Mouse (Mus musculus): ENCODE data around the gene Elk3. TPM values are rescaled to one million over a fixed set of nuclear protein-coding genes. Genes with fewer than 3 reads are reported as not detected.

Gene Elk3
- polyA plus RNA-seq, 1 experiment: 15.5 TPM

DNA sequence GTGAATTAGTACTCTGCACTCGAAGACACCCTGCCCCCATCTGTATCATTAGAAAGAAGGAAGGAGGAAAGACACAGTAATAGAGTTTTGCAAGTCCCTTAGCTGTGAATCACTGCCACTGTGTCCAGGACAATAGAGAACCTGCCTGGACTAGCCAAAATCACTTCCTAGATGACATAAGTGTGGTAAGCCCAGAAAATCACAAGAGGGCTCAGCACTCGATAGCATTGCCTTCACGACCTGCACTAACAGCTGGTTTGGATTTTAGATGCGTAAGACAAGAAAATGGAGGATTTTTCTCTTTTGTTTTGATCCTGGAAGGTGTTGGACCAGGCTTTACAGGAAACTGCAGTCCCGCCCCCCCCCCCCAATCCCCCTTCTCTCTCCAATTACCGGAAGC is 6.0 kb upstream of the Elk3 start:
- no peak overlapping the region for H3K27ac ChIP-seq (ENCODE audit: control insufficient read depth, insufficient read depth, low read depth, low read length, poor library complexity)
- TF ChIP-seq CTCF (IDR thresholded peaks at IDR 0.05; ENCODE audit: control insufficient read depth, insufficient read depth, low read length) (no peak), POLR2A (IDR thresholded peaks at IDR 0.05; ENCODE audit: borderline replicate concordance, control insufficient read depth, low read depth, low read length) (no peak)
- no peaks in the 10 kb centered on the region; the same call in 1 of the 2 replicates for H3K4me1 ChIP-seq (ENCODE audit: control insufficient read depth, insufficient read depth, low read length)
- no peak overlapping the region for H3K4me3 ChIP-seq (replicated peaks; ENCODE audit: control insufficient read depth, low read depth, low read length)
- 16% methylated on average over 6 of the region's 6 CpGs for WGBS

DNA sequence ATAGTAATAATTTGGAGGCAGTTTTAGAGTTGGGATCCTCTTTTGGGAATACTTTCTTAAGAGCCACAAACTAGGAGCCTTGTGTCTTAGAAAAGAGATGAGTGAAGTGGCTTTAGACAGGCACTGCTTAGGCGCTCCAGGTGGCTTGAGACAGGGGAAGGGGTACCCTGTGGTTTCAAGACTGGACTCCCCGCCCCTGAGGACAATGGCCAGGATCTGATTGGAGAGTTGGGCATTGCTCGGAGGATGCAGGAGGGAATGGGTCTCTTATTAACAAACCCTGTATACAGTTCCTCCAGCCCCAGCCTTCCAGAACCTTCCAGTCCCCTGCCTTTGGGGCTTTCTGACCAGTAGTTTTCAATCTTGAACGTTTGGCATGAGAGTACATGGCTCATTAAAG is 641 bp upstream of the Elk3 start:
- H3K27ac ChIP-seq (ENCODE audit: control insufficient read depth, insufficient read depth, low read depth, low read length, poor library complexity): no peak overlapping the region
- 38% methylated on average over 4 of the region's 4 CpGs for WGBS
- H3K4me3 ChIP-seq (replicated peaks; ENCODE audit: control insufficient read depth, low read depth, low read length): no peak overlapping the region
- no peaks in the 10 kb centered on the region for H3K4me1 ChIP-seq (ENCODE audit: control insufficient read depth, insufficient read depth, low read length)
- TF ChIP-seq CTCF (IDR thresholded peaks at IDR 0.05; ENCODE audit: control insufficient read depth, insufficient read depth, low read length) (no peak), POLR2A (IDR thresholded peaks at IDR 0.05; ENCODE audit: borderline replicate concordance, control insufficient read depth, low read depth, low read length) (no peak)

DNA sequence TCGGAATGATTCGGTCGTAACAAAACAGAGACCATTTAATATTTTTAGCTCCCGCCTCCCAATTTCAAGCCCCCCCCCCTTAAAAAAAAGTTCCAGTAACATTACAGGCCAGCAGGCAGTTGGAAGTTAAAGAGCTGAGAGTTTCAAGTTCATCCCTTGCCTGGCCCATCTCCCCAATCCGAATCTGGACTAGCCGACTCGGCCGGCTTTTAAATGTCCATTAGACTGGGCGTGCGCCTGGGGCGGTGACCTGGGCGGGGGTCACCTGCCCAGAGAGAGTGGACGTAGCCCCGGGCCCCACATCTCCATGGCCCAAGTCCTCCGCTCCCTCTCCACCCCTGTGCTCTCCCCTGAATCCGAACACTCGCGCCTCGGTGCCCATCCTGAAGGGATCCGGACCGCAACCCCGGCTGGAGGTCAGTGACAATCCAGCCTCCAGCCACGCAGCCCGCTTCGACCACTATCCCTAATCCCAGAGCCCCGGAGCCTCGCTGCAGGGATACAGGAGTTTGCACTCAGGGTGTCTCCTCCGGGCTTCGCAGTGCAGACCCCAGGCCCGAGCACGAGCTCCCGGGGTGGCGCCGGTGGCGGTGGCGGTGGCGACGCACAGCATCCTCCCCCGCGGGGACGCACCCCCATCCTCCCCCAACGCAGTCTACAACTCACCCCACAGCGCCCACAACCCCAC is 857 bp downstream of the Elk3 start:
- Histone ChIP-seq H3K4me3 (replicated peaks; ENCODE audit: control insufficient read depth, low read depth, low read length) (peak overlapping the region; percentile 67), H3K4me1 (ENCODE audit: control insufficient read depth, insufficient read depth, low read length) (no peaks in the 10 kb centered on the region), H3K27ac (ENCODE audit: control insufficient read depth, insufficient read depth, low read depth, low read length, poor library complexity) (peak overlapping the region; percentile 59)
- TF ChIP-seq CTCF (IDR thresholded peaks at IDR 0.05; ENCODE audit: control insufficient read depth, insufficient read depth, low read length): no peak
- TF ChIP-seq POLR2A (IDR thresholded peaks at IDR 0.05; ENCODE audit: borderline replicate concordance, control insufficient read depth, low read depth, low read length): peak; percentile 34; the same call in 1 of the 2 replicates
- WGBS: under 1% methylated on average over 43 of the region's 43 CpGs

DNA sequence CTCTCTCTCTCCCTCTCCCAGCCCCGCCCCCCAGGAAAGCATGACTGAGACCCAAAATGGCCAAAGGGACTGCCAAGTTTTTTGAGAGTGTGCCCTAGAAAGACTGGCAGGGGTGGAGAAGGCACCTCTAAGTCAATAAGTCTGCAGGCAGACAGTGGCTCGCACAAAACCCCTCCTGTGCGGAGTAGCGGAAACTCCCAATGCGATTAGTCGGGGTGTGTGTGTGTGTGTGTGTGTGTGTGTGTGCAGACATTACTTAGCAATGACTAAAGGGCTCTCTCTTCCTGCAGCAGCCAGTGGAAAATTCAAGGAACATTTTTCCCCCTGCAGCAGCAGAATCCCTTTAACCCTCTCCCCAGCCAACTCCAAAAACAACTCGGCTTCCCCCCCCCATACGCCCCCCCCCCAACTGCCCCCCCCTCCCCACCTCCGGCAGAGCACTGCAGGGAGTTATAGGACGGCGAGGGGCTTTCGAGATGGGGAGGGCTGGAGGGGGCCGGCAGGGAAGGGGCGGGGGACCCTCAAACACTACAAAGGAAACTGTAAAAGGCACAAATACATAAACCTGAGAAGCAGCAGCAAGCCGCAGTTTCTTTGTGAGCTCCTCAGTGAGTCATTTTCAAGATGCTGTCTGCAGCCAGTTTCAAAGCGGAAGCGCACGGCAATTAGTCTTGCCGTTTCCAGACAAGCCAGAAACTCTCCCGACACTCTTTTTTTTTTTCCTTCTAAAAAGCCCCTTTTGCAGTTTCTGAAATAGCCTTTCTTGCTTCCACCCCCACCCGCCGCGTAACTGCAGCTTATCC is 1.6 kb downstream of the Elk3 start:
- WGBS: 2% methylated on average over 23 of the region's 23 CpGs
- Histone ChIP-seq H3K4me3 (replicated peaks; ENCODE audit: control insufficient read depth, low read depth, low read length) (peak overlapping the region; percentile 67), H3K27ac (ENCODE audit: control insufficient read depth, insufficient read depth, low read depth, low read length, poor library complexity) (peak overlapping the region; percentile 59; the same call in 1 of the 2 replicates), H3K4me1 (ENCODE audit: control insufficient read depth, insufficient read depth, low read length) (no peaks in the 10 kb centered on the region)
- no peak for TF ChIP-seq POLR2A (IDR thresholded peaks at IDR 0.05; ENCODE audit: borderline replicate concordance, control insufficient read depth, low read depth, low read length)
- TF ChIP-seq CTCF (IDR thresholded peaks at IDR 0.05; ENCODE audit: control insufficient read depth, insufficient read depth, low read length): no peak

DNA sequence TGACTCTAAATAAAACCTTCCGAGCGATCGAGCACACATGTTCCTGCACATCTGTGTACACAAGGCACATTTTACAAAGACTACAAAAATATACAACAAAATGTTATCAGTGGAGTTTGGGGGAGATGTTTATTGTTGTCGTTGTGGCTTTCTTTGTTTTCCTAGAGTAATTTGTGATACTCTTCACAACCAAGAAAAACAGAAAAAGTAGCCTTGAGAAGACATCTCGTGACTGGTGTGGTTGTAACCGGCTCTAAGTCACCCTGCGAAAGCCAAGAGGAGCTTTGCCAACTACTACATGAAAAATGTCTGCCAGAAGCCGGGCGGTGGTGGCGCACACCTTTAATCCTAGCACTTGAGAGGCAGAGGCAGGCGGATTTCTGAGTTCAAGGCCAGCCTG is 4.6 kb downstream of the Elk3 start:
- 76% methylated on average over 11 of the region's 11 CpGs for WGBS
- no peak overlapping the region for H3K4me3 ChIP-seq (replicated peaks; ENCODE audit: control insufficient read depth, low read depth, low read length)
- no peaks in the 10 kb centered on the region for H3K4me1 ChIP-seq (ENCODE audit: control insufficient read depth, insufficient read depth, low read length)
- no peak for TF ChIP-seq CTCF (IDR thresholded peaks at IDR 0.05; ENCODE audit: control insufficient read depth, insufficient read depth, low read length)
- TF ChIP-seq POLR2A (IDR thresholded peaks at IDR 0.05; ENCODE audit: borderline replicate concordance, control insufficient read depth, low read depth, low read length): no peak
- H3K27ac ChIP-seq (ENCODE audit: control insufficient read depth, insufficient read depth, low read depth, low read length, poor library complexity): no peak overlapping the region

DNA sequence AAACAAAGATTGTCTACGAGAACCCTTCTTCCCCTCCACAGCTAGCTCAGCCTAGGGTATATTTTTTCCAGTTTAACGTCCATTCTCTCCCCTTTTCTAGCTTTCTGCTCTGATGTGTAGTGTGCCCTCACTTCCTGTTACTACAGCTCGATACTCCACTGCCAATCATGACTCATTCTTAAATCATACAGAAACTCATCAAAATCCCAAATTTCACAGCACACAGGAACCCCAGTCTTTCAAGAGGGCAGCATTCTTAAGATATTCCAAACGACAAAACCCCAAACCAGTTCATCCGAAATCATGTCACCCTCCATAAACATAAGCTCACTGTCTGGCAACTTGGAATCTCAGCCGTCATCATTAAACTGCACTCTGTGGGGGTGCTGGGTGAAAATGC is 5.0 kb downstream of the Elk3 start:
- 32% methylated on average over 6 of the region's 6 CpGs for WGBS
- H3K27ac ChIP-seq (ENCODE audit: control insufficient read depth, insufficient read depth, low read depth, low read length, poor library complexity): no peak overlapping the region
- no peak overlapping the region for H3K4me3 ChIP-seq (replicated peaks; ENCODE audit: control insufficient read depth, low read depth, low read length)
- no peaks in the 10 kb centered on the region for H3K4me1 ChIP-seq (ENCODE audit: control insufficient read depth, insufficient read depth, low read length)
- TF ChIP-seq CTCF (IDR thresholded peaks at IDR 0.05; ENCODE audit: control insufficient read depth, insufficient read depth, low read length) (no peak), POLR2A (IDR thresholded peaks at IDR 0.05; ENCODE audit: borderline replicate concordance, control insufficient read depth, low read depth, low read length) (no peak)

DNA sequence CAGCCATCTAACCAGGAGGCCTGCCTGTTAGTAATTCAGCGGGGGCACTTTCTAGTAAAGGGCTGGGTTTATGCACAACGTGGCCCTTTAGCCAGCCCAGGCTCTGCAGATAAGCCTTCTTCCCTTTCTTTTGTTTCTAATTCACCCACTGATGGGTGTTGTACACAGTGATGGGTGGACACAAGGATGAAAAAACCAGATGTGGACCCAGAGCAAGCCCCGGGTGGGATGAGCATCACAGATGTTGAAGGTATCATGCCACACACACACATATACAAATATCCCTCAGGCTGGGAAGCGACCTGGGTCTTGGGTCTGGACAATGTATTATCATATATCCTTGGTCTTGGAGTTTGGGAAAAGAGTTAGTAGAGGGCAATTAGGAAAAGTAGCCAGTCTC is 7.7 kb downstream of the Elk3 start:
- Histone ChIP-seq H3K4me3 (replicated peaks; ENCODE audit: control insufficient read depth, low read depth, low read length) (no peak overlapping the region), H3K27ac (ENCODE audit: control insufficient read depth, insufficient read depth, low read depth, low read length, poor library complexity) (no peak overlapping the region), H3K4me1 (ENCODE audit: control insufficient read depth, insufficient read depth, low read length) (no peaks in the 10 kb centered on the region; the same call in 1 of the 2 replicates)
- TF ChIP-seq POLR2A (IDR thresholded peaks at IDR 0.05; ENCODE audit: borderline replicate concordance, control insufficient read depth, low read depth, low read length) (no peak), CTCF (IDR thresholded peaks at IDR 0.05; ENCODE audit: control insufficient read depth, insufficient read depth, low read length) (no peak)
- 68% methylated on average over 4 of the region's 4 CpGs for WGBS

DNA sequence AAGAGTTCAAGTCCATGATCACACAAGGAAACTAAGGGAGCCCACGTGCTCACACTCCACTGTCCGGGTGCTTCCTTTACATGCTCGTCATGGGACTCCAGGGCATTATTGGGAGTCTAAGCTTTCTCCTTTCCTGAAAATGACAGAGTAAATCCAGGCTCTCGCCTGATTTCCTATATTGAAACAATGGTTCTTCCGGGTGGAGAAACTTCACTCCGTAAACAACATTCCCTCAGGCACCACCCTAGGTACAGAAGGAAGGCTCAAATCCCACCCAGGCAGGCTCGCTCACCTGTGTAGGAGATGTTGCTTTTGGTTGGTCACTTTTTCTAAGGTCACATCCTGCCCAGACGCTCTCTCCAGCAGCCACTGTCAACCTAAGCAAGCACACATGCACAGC is 9.1 kb downstream of the Elk3 start:
- TF ChIP-seq POLR2A (IDR thresholded peaks at IDR 0.05; ENCODE audit: borderline replicate concordance, control insufficient read depth, low read depth, low read length) (no peak), CTCF (IDR thresholded peaks at IDR 0.05; ENCODE audit: control insufficient read depth, insufficient read depth, low read length) (no peak)
- 75% methylated on average over 8 of the region's 8 CpGs for WGBS
- peaks cover 1% of the 10 kb centered on the region; the same call in 1 of the 2 replicates for H3K4me1 ChIP-seq (ENCODE audit: control insufficient read depth, insufficient read depth, low read length)
- no peak overlapping the region for H3K4me3 ChIP-seq (replicated peaks; ENCODE audit: control insufficient read depth, low read depth, low read length)
- H3K27ac ChIP-seq (ENCODE audit: control insufficient read depth, insufficient read depth, low read depth, low read length, poor library complexity): no peak overlapping the region
